Mouse (Mus musculus) limb, embryonic 15.5 days (tissue): ENCODE measurements at regions not wholly inside any gene's neighbourhood (a gene's known extent, or its start where the extent isn't known, plus 50 kb on each side); places are given as distances from the start of the nearest gene placed in this dataset.

Experiments used
- ATAC-seq: fragments of 200-750 bp; cut with Nextera tagmentation; 2 replicates; pipeline ENCODE4 v1.8.0; 2017; ENCODE audit warnings: low read depth, moderate TSS enrichment; ENCODE audit not compliant: insufficient number of reproducible peaks, low FRiP score, low TSS enrichment
- H3K27ac ChIP-seq: fragments of 300-500 bp; sonication (generic); 2 replicates; pipeline ENCODE4 v1.5.1; 2015; ENCODE audit warnings: moderate library complexity, mild to moderate bottlenecking, inconsistent platforms
- H3K27me3 ChIP-seq: fragments of 300-500 bp; sonication (generic); 2 replicates; pipeline ENCODE4 v1.6.1; 2015; ENCODE audit warnings: inconsistent platforms
- H3K36me3 ChIP-seq: fragments of 300-500 bp; sonication (generic); 2 replicates; pipeline ENCODE4 v1.6.1; 2015; ENCODE audit warnings: inconsistent platforms
- H3K4me1 ChIP-seq: fragments of 300-500 bp; sonication (generic); 2 replicates; pipeline ENCODE4 v1.6.1; 2015; ENCODE audit warnings: inconsistent platforms
- H3K4me2 ChIP-seq: fragments of 300-500 bp; sonication (generic); 2 replicates; pipeline ENCODE4 v1.6.1; 2015; ENCODE audit warnings: mild to moderate bottlenecking, inconsistent platforms
- H3K4me3 ChIP-seq: fragments of 300-500 bp; sonication (generic); 2 replicates; pipeline ENCODE4 v1.5.1; 2015; ENCODE audit warnings: mild to moderate bottlenecking, inconsistent platforms
- H3K9ac ChIP-seq: fragments of 300-500 bp; sonication (generic); 2 replicates; pipeline ENCODE4 v1.6.1; 2015; ENCODE audit warnings: inconsistent platforms
- H3K9me3 ChIP-seq: fragments of 300-500 bp; sonication (generic); 2 replicates; pipeline ENCODE4 v1.6.1; 2016; ENCODE audit warnings: inconsistent platforms
- WGBS: fragments of 180-500 bp; shearing (Covaris S2); methylation state at CpG from one replicate; pipeline ENCODE4 v1.1.7; 2015; 5-methylcytosine and 5-hydroxymethylcytosine counted together

GRCm38 (mm10) chr16:73760921-73761320 is 650.7 kb downstream of the Robo2 start:
- ATAC-seq = no peak
- no peaks in the 10 kb centered on the region for H3K9me3 ChIP-seq
- H3K27me3 ChIP-seq = no peaks in the 10 kb centered on the region
- H3K4me3 ChIP-seq = no peak overlapping the region
- no peak overlapping the region for H3K27ac ChIP-seq
- H3K9ac ChIP-seq = no peak overlapping the region
- 73% methylated on average over 3 of the region's 3 CpGs for WGBS
- no peaks in the 10 kb centered on the region for H3K36me3 ChIP-seq
- H3K4me1 ChIP-seq = no peaks in the 10 kb centered on the region
- H3K4me2 ChIP-seq = no peak overlapping the region

GRCm38 (mm10) chr16:73758872-73759271 is 652.8 kb downstream of the Robo2 start:
- Histone ChIP-seq H3K4me3 (no peak overlapping the region), H3K9ac (no peak overlapping the region), H3K36me3 (no peaks in the 10 kb centered on the region), H3K4me1 (no peaks in the 10 kb centered on the region), H3K4me2 (no peak overlapping the region), H3K27me3 (no peaks in the 10 kb centered on the region), H3K9me3 (no peaks in the 10 kb centered on the region), H3K27ac (no peak overlapping the region)
- ATAC-seq = no peak
- 57% methylated on average over 5 of the region's 5 CpGs for WGBS

GRCm38 (mm10) chr16:73754302-73754701 is 657.3 kb downstream of the Robo2 start:
- ATAC-seq = no peak
- H3K4me3 ChIP-seq = no peak overlapping the region
- no peaks in the 10 kb centered on the region for H3K27me3 ChIP-seq
- H3K36me3 ChIP-seq = no peaks in the 10 kb centered on the region
- H3K4me1 ChIP-seq = no peaks in the 10 kb centered on the region
- H3K4me2 ChIP-seq = no peak overlapping the region
- no peaks in the 10 kb centered on the region for H3K9me3 ChIP-seq
- no peak overlapping the region for H3K9ac ChIP-seq
- WGBS = 12% methylated on average over 5 of the region's 5 CpGs
- no peak overlapping the region for H3K27ac ChIP-seq

GRCm38 (mm10) chr16:73728297-73728696 is 683.3 kb downstream of the Robo2 start:
- Histone ChIP-seq H3K36me3 (no peaks in the 10 kb centered on the region), H3K4me2 (no peak overlapping the region), H3K9ac (no peak overlapping the region), H3K27ac (no peak overlapping the region), H3K4me1 (no peaks in the 10 kb centered on the region), H3K9me3 (no peaks in the 10 kb centered on the region), H3K27me3 (no peaks in the 10 kb centered on the region), H3K4me3 (no peak overlapping the region)
- WGBS = 43% methylated on average over 7 of the region's 7 CpGs
- no peak for ATAC-seq

GRCm38 (mm10) chr16:73719691-73720090 is 691.9 kb downstream of the Robo2 start:
- H3K4me3 ChIP-seq = no peak overlapping the region
- H3K4me2 ChIP-seq = no peak overlapping the region
- no peaks in the 10 kb centered on the region for H3K27me3 ChIP-seq
- H3K9me3 ChIP-seq = no peaks in the 10 kb centered on the region
- ATAC-seq = no peak
- H3K9ac ChIP-seq = no peak overlapping the region
- H3K27ac ChIP-seq = no peak overlapping the region
- 67% methylated on average over 3 of the region's 3 CpGs for WGBS
- H3K4me1 ChIP-seq = no peaks in the 10 kb centered on the region
- no peaks in the 10 kb centered on the region for H3K36me3 ChIP-seq

- H3K4me2 ChIP-seq = no peak overlapping the region
- no peaks in the 10 kb centered on the region for H3K4me1 ChIP-seq
- no peak overlapping the region for H3K9ac ChIP-seq
- WGBS = 71% methylated on average over 5 of the region's 5 CpGs
- no peaks in the 10 kb centered on the region for H3K9me3 ChIP-seq
- no peak overlapping the region for H3K27ac ChIP-seq
- H3K27me3 ChIP-seq = no peaks in the 10 kb centered on the region
- H3K4me3 ChIP-seq = no peak overlapping the region
- no peaks in the 10 kb centered on the region for H3K36me3 ChIP-seq
- ATAC-seq = no peak
These were observed 695.3 kb downstream of the Robo2 start for GRCm38 (mm10) chr16:73716301-73716700.

- no peak for ATAC-seq
- 90% methylated on average over 1 of the region's 1 CpGs for WGBS
- H3K27ac ChIP-seq = no peak overlapping the region
- H3K27me3 ChIP-seq = no peaks in the 10 kb centered on the region
- H3K4me2 ChIP-seq = no peak overlapping the region
- H3K4me3 ChIP-seq = no peak overlapping the region
- H3K9ac ChIP-seq = no peak overlapping the region
- no peaks in the 10 kb centered on the region for H3K9me3 ChIP-seq
- no peaks in the 10 kb centered on the region for H3K4me1 ChIP-seq
- H3K36me3 ChIP-seq = no peaks in the 10 kb centered on the region
These were observed 704.6 kb downstream of the Robo2 start for GRCm38 (mm10) chr16:73707051-73707450.

- H3K9ac ChIP-seq = no peak overlapping the region
- 67% methylated on average over 11 of the region's 11 CpGs for WGBS
- ATAC-seq = no peak
- H3K4me2 ChIP-seq = no peak overlapping the region
- H3K36me3 ChIP-seq = no peaks in the 10 kb centered on the region
- H3K27me3 ChIP-seq = no peaks in the 10 kb centered on the region
- no peaks in the 10 kb centered on the region for H3K9me3 ChIP-seq
- no peak overlapping the region for H3K27ac ChIP-seq
- no peak overlapping the region for H3K4me3 ChIP-seq
- no peaks in the 10 kb centered on the region for H3K4me1 ChIP-seq
These were observed 722.4 kb downstream of the Robo2 start for GRCm38 (mm10) chr16:73689274-73689673.

- Histone ChIP-seq H3K9me3 (no peaks in the 10 kb centered on the region), H3K4me3 (no peak overlapping the region), H3K36me3 (no peaks in the 10 kb centered on the region), H3K9ac (no peak overlapping the region), H3K27ac (no peak overlapping the region), H3K4me1 (no peaks in the 10 kb centered on the region), H3K27me3 (no peaks in the 10 kb centered on the region), H3K4me2 (no peak overlapping the region)
- WGBS = 67% methylated on average over 10 of the region's 10 CpGs
- ATAC-seq = no peak
These were observed 731.8 kb downstream of the Robo2 start for GRCm38 (mm10) chr16:73679804-73680203.

- no peak for ATAC-seq
- Histone ChIP-seq H3K4me2 (no peak overlapping the region), H3K27ac (no peak overlapping the region), H3K36me3 (no peaks in the 10 kb centered on the region), H3K4me3 (no peak overlapping the region), H3K9me3 (no peaks in the 10 kb centered on the region), H3K27me3 (no peaks in the 10 kb centered on the region), H3K4me1 (no peaks in the 10 kb centered on the region), H3K9ac (no peak overlapping the region)
- 41% methylated on average over 6 of the region's 6 CpGs for WGBS
These were observed 741.1 kb downstream of the Robo2 start for GRCm38 (mm10) chr16:73670516-73670915.

GRCm38 (mm10) chr16:73652976-73653690 is 758.5 kb downstream of the Robo2 start:
- WGBS = 67% methylated on average over 1 of the region's 1 CpGs
- H3K9ac ChIP-seq = no peak overlapping the region
- no peaks in the 10 kb centered on the region for H3K9me3 ChIP-seq
- H3K36me3 ChIP-seq = no peaks in the 10 kb centered on the region
- no peaks in the 10 kb centered on the region for H3K27me3 ChIP-seq
- H3K27ac ChIP-seq = no peak overlapping the region
- no peak overlapping the region for H3K4me2 ChIP-seq
- ATAC-seq = no peak
- H3K4me3 ChIP-seq = no peak overlapping the region
- no peaks in the 10 kb centered on the region for H3K4me1 ChIP-seq

- 38% methylated on average over 19 of the region's 19 CpGs for WGBS
- peak overlapping the region; percentile 13 for H3K4me3 ChIP-seq
- H3K4me1 ChIP-seq = no peaks in the 10 kb centered on the region; the same call in 1 of the 2 replicates
- no peaks in the 10 kb centered on the region for H3K9me3 ChIP-seq
- ATAC-seq = no peak
- H3K27ac ChIP-seq = no peak overlapping the region
- H3K27me3 ChIP-seq = no peaks in the 10 kb centered on the region
- no peak overlapping the region for H3K9ac ChIP-seq
- H3K36me3 ChIP-seq = no peaks in the 10 kb centered on the region
- peak overlapping the region; percentile 32 for H3K4me2 ChIP-seq
These were observed 764.3 kb downstream of the Robo2 start for GRCm38 (mm10) chr16:73647201-73647782.
